24 mouse cellular contexts compared by ENCODE assay signal in the genomic region with DNA sequence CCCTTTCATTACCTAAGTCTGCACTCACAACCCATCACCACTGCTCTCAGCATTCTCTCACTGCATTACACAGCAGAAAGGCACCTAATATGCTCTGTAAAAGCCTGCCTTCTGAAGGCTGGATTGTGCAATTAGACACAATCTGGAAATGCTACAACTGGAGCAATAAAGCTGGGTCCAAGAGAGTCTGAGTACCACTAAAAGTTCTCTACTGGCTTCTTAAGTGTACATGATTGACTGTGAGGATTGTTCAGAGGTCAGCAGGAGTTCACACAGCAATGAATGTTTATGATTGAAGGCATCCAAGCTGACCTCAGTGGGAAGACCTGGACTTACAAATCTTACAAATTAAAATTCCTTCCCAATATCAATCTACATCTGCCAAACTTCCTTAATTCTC.
DNase-seq lines count a peak whose midpoint lies in the region; ATAC-seq and TF ChIP-seq lines count a peak whose summit lies in the region.
"Had no signal": no experiment of that assay in that cellular context is flagged by ENCODE, and none has a peak within 500 bp of the region (broad histone marks: within the 10 kb centered on the region; RNA-seq: fewer than 3 reads in every experiment).

No protein-coding gene starts in this region.

- no peak overlapping the region for H3K9ac ChIP-seq in intestine, embryonic 15.5 days
- no peak overlapping the region for H3K9ac ChIP-seq in intestine, postnatal 0 days (ENCODE audit: low read depth, low read length)
- no peak overlapping the region for H3K9ac ChIP-seq in neural tube, embryonic 15.5 days (replicated peaks)
- H3K9ac ChIP-seq: embryonic facial prominence, embryonic 12.5 days; forebrain, embryonic 13.5 days; forebrain, embryonic 15.5 days; forebrain, postnatal 0 days had no signal

- no peaks in the 10 kb centered on the region for H3K27me3 ChIP-seq in intestine, embryonic 15.5 days (replicated peaks)
- no peaks in the 10 kb centered on the region for H3K27me3 ChIP-seq in intestine, postnatal 0 days (replicated peaks; ENCODE audit: control insufficient read depth, insufficient read depth, low read length)
- no peaks in the 10 kb centered on the region for H3K27me3 ChIP-seq in neural tube, embryonic 15.5 days (replicated peaks)
- H3K27me3 ChIP-seq: CH12.LX; embryonic facial prominence, embryonic 12.5 days; forebrain, embryonic 13.5 days; forebrain, embryonic 15.5 days; Patski had no signal

- H3K27ac ChIP-seq in intestine, embryonic 15.5 days = no peak overlapping the region
- no peak overlapping the region for H3K27ac ChIP-seq in intestine, postnatal 0 days (ENCODE audit: low read depth, low read length)
- no peak overlapping the region for H3K27ac ChIP-seq in neural tube, embryonic 15.5 days (replicated peaks)
- H3K27ac ChIP-seq: embryonic facial prominence, embryonic 10.5 days; embryonic facial prominence, embryonic 12.5 days; forebrain, embryonic 13.5 days; forebrain, embryonic 15.5 days had no signal

- peak; percentile 5 for DNase-seq in embryo, embryonic 10 days (ENCODE audit: low spot score)
- DNase-seq in embryo, embryonic 10.5 days (ENCODE audit: low spot score) = no peak
- DNase-seq: adrenal gland, adult 8-10 months; adrenal gland, postnatal 14 days; adrenal gland, postnatal 36 days; B cell, adult 2 months; cerebellum, adult 11-12 months; cerebellum, adult 2 months; cerebellum, adult 9-10 months; cerebellum, postnatal 10 days; cerebellum, postnatal 25 days; forebrain, postnatal 0 days had no signal

- H3K4me1 ChIP-seq in intestine, embryonic 15.5 days (replicated peaks) = no peaks in the 10 kb centered on the region
- no peaks in the 10 kb centered on the region for H3K4me1 ChIP-seq in intestine, postnatal 0 days (replicated peaks; ENCODE audit: control insufficient read depth, insufficient read depth, low read length)
- no peaks in the 10 kb centered on the region for H3K4me1 ChIP-seq in neural tube, embryonic 15.5 days
- H3K4me1 ChIP-seq: embryonic facial prominence, embryonic 10.5 days; embryonic facial prominence, embryonic 12.5 days; forebrain, embryonic 13.5 days; forebrain, embryonic 15.5 days had no signal

- no peak overlapping the region for H3K4me2 ChIP-seq in intestine, embryonic 15.5 days (replicated peaks)
- H3K4me2 ChIP-seq in intestine, postnatal 0 days (replicated peaks; ENCODE audit: low read depth) = no peak overlapping the region
- no peak overlapping the region for H3K4me2 ChIP-seq in neural tube, embryonic 15.5 days
- H3K4me2 ChIP-seq: embryonic facial prominence, embryonic 12.5 days; forebrain, embryonic 13.5 days; forebrain, embryonic 15.5 days had no signal

- TF ChIP-seq CTCF in intestine, postnatal 0 days (IDR thresholded peaks at IDR 0.05; ENCODE audit: low read depth) = no peak

- H3K4me3 ChIP-seq in intestine, embryonic 15.5 days (replicated peaks) = no peak overlapping the region
- no peak overlapping the region for H3K4me3 ChIP-seq in intestine, postnatal 0 days (ENCODE audit: low read depth, low read length)
- H3K4me3 ChIP-seq in neural tube, embryonic 15.5 days (replicated peaks) = no peak overlapping the region
- H3K4me3 ChIP-seq: embryonic facial prominence, embryonic 10.5 days; embryonic facial prominence, embryonic 12.5 days; forebrain, embryonic 13.5 days; forebrain, embryonic 15.5 days had no signal

- ATAC-seq in intestine, embryonic 15.5 days = peak; percentile 80
- peak; percentile 82 for ATAC-seq in intestine, postnatal 0 days
- ATAC-seq in neural tube, embryonic 15.5 days (ENCODE audit: low FRiP score) = no peak
- ATAC-seq: activated CD4-positive, CD25-positive, alpha-beta regulatory T cell, adult 4 months; CD4-positive, CD25-positive, alpha-beta regulatory T cell, adult 4 months; forebrain, embryonic 13.5 days; forebrain, embryonic 15.5 days; forebrain, postnatal 0 days; Patski had no signal

- no peaks in the 10 kb centered on the region for H3K36me3 ChIP-seq in intestine, embryonic 15.5 days
- no peaks in the 10 kb centered on the region for H3K36me3 ChIP-seq in intestine, postnatal 0 days (ENCODE audit: control insufficient read depth, insufficient read depth)
- no peaks in the 10 kb centered on the region for H3K36me3 ChIP-seq in neural tube, embryonic 15.5 days
- H3K36me3 ChIP-seq: embryonic facial prominence, embryonic 10.5 days; embryonic facial prominence, embryonic 12.5 days; forebrain, embryonic 15.5 days; G1E had no signal

- no peaks in the 10 kb centered on the region for H3K9me3 ChIP-seq in intestine, embryonic 15.5 days
- no peaks in the 10 kb centered on the region for H3K9me3 ChIP-seq in intestine, postnatal 0 days (ENCODE audit: control insufficient read depth)
- H3K9me3 ChIP-seq in neural tube, embryonic 15.5 days (replicated peaks) = no peaks in the 10 kb centered on the region
- H3K9me3 ChIP-seq: embryonic facial prominence, embryonic 10.5 days; embryonic facial prominence, embryonic 12.5 days; forebrain, embryonic 13.5 days; forebrain, embryonic 15.5 days had no signal
